Mouse (Mus musculus) midbrain, embryonic 13.5 days (tissue): ENCODE results near the gene Fzr1. TPM values are rescaled to one million over a fixed set of nuclear protein-coding genes. Genes with fewer than 3 reads are reported as not detected.

ENCODE experiments used
- ATAC-seq: fragments of 200-750 bp; cut with Nextera tagmentation; 2 replicates; pipeline ENCODE4 v1.8.0; 2017; ENCODE audit warnings: mild to moderate bottlenecking, moderate TSS enrichment, moderate library complexity
- H3K27ac ChIP-seq: fragments of 300-500 bp; sonication (generic); 2 replicates; pipeline ENCODE4 v1.5.1; 2015; ENCODE audit warnings: inconsistent platforms, mild to moderate bottlenecking, moderate library complexity
- H3K27me3 ChIP-seq: fragments of 300-500 bp; sonication (generic); 2 replicates; pipeline ENCODE4 v1.6.1; 2015; ENCODE audit warnings: mild to moderate bottlenecking, inconsistent platforms
- H3K36me3 ChIP-seq: fragments of 300-500 bp; sonication (generic); 2 replicates; pipeline ENCODE4 v1.6.1; 2015; ENCODE audit warnings: mild to moderate bottlenecking, inconsistent platforms
- H3K4me1 ChIP-seq: fragments of 300-500 bp; sonication (generic); replicated peaks from 2 replicates; pipeline ENCODE4 v1.6.1; 2015; ENCODE audit warnings: inconsistent platforms
- H3K4me2 ChIP-seq: fragments of 300-500 bp; sonication (generic); replicated peaks from 2 replicates; pipeline ENCODE4 v1.6.1; 2015; ENCODE audit warnings: moderate library complexity, mild to moderate bottlenecking, inconsistent platforms
- H3K4me3 ChIP-seq: fragments of 300-500 bp; sonication (generic); replicated peaks from 2 replicates; pipeline ENCODE4 v1.5.1; 2015; ENCODE audit warnings: mild to moderate bottlenecking, inconsistent platforms
- H3K9ac ChIP-seq: fragments of 300-500 bp; sonication (generic); replicated peaks from 2 replicates; pipeline ENCODE4 v1.6.1; 2015; ENCODE audit warnings: mild to moderate bottlenecking, inconsistent platforms
- H3K9me3 ChIP-seq: fragments of 300-500 bp; sonication (generic); 2 replicates; pipeline ENCODE4 v1.6.1; 2016; ENCODE audit warnings: mild to moderate bottlenecking, inconsistent platforms
- WGBS: fragments of 180-500 bp; shearing (Covaris S2); methylation state at CpG from one replicate; pipeline ENCODE4 v1.1.7; 2015; 5-methylcytosine and 5-hydroxymethylcytosine counted together
- polyA plus RNA-seq: library from polyadenylated mRNA; unstranded; fragments of >200 nt; fragmentation: Nextera tagmentation; extraction: Ambion mirVana; gene quantifications from 2 replicates; pipeline ENCODE4 v1.2.1, GENCODE M21; 2015

Fzr1 gene
- 127 and 133 TPM in 2 replicates for polyA plus RNA-seq

- peak; percentile 71 for ATAC-seq
- H3K9me3 ChIP-seq, result no peaks in the 10 kb centered on the region
- peaks cover 27% of the 10 kb centered on the region for H3K36me3 ChIP-seq
- H3K4me2 ChIP-seq, result peak within 1 kb of the TSS; percentile 84
- peak within 1 kb of the TSS; percentile 93 for H3K9ac ChIP-seq
- H3K27me3 ChIP-seq, result no peaks in the 10 kb centered on the region
- H3K27ac ChIP-seq, result peak within 1 kb of the TSS; percentile 84
- H3K4me3 ChIP-seq, result peak within 1 kb of the TSS; percentile 79
- 1% methylated on average over 59 of the region's 59 CpGs for WGBS
- peaks cover 37% of the 10 kb centered on the region for H3K4me1 ChIP-seq
Measured at GRCm38 (mm10) chr10:81377793-81378552, at the start of gene Fzr1. Fzr1 (minus strand) TSS chr10:81378516.

DNA sequence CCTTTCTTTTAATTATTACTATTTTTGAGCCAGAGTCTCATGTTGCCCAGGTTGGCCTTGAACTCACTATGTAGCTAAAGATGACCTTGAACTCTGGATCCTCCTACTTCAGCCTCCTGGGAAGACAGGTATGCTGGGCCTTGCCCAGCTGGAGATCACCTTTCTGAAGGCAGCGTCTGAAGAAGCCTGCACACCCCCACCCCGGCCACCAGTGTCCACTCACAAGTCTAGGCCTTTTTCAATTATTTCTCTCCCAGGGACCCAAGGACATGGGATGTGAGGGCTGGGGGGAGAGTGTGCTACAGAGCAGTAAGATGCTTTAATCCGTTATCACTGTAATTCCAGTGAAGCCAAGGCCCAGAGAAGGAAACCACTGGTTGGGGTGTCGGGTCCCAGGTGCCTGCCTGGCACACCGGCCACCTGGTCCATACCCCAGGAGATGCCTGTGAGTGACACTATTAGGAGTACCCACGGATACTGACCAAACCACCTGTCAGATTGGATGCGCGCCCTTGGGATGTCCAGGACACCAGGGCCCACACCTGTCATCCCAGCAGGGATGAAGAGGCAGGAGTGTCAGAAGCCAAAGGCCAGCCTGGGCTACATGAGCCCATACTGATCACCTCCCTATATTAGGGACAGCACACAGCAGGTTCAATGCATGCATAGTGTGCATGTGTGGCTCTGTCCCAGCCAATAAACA is 49.6 kb upstream of the Fzr1 start:
- peaks cover 59% of the 10 kb centered on the region for H3K4me1 ChIP-seq
- H3K9ac ChIP-seq, result no peak overlapping the region
- peaks cover 59% of the 10 kb centered on the region for H3K27me3 ChIP-seq
- no peak for ATAC-seq
- no peaks in the 10 kb centered on the region for H3K9me3 ChIP-seq
- H3K36me3 ChIP-seq, result no peaks in the 10 kb centered on the region
- no peak overlapping the region for H3K4me2 ChIP-seq
- H3K4me3 ChIP-seq, result no peak overlapping the region
- 76% methylated on average over 8 of the region's 8 CpGs for WGBS
- H3K27ac ChIP-seq, result no peak overlapping the region

DNA sequence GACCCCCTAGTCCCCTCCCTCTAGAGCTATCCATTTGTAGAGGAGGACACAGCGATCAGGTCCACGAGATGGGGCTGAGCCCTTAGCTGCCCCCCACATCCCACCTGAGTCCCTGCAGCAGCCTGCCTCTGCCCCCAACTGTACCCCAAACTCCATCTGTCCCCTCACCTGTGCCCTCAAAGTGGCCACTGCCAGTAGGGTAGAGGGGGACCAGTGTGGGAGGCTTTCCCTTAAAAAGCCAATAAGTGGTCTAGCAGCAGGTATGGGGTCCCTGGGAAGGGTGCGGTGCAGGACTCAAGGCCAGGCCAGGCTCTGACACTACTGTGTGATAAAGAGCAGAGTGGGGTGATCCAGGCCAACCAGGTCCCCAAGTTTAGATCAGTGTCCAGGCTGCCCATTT is 49.0 kb upstream of the Fzr1 start:
- peak overlapping the region; percentile 36 for H3K4me3 ChIP-seq
- no peak for ATAC-seq
- WGBS, result 34% methylated on average over 3 of the region's 3 CpGs
- H3K9ac ChIP-seq, result peak overlapping the region; percentile 51; the same call in 1 of the 2 replicates
- H3K9me3 ChIP-seq, result no peaks in the 10 kb centered on the region
- peaks cover 55% of the 10 kb centered on the region for H3K4me1 ChIP-seq
- no peaks in the 10 kb centered on the region for H3K36me3 ChIP-seq
- H3K27me3 ChIP-seq, result peaks cover 64% of the 10 kb centered on the region
- no peak overlapping the region for H3K27ac ChIP-seq
- peak overlapping the region; percentile 60 for H3K4me2 ChIP-seq

GRCm38 (mm10) chr10:81426897-81427296 is 48.6 kb upstream of the Fzr1 start:
- peak overlapping the region; percentile 60 for H3K4me2 ChIP-seq
- H3K27ac ChIP-seq, result no peak overlapping the region
- peak overlapping the region; percentile 36 for H3K4me3 ChIP-seq
- 1% methylated on average over 18 of the region's 38 CpGs for WGBS
- peak overlapping the region; percentile 51 for H3K9ac ChIP-seq
- H3K36me3 ChIP-seq, result no peaks in the 10 kb centered on the region
- H3K27me3 ChIP-seq, result peaks cover 66% of the 10 kb centered on the region
- peaks cover 55% of the 10 kb centered on the region for H3K4me1 ChIP-seq
- ATAC-seq, result no peak
- no peaks in the 10 kb centered on the region for H3K9me3 ChIP-seq

DNA sequence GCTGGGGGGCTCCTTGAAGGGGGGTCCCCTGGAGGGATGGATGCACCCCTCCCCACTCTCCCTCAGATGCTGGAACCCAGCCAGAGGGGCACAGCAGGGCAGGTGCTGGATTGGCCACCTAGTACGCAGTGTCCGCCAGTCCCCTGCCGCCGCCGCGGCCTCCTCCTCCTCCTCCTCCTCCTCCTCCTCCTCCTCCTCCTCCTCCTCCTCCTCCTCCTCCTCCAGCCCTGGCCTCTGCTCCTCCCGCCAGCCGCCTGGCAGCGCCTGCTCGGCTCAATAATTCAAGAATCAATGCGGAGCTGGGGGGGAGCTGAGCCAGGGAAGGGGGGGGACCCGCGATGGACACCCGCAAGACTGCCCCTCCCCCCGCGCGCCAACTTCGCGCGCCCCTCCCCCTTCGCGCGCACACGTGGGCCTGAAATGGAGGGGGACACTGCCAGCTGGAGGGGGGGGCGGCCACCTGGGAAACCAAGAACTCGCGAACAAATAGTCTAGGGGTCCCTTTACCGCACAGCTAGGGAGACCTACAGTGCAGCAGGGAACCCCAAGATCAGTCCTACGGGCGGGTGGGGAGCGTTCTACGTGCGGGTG is 47.9 kb upstream of the Fzr1 start:
- H3K27ac ChIP-seq, result no peak overlapping the region
- 0% methylated on average over 13 of the region's 33 CpGs for WGBS

DNA sequence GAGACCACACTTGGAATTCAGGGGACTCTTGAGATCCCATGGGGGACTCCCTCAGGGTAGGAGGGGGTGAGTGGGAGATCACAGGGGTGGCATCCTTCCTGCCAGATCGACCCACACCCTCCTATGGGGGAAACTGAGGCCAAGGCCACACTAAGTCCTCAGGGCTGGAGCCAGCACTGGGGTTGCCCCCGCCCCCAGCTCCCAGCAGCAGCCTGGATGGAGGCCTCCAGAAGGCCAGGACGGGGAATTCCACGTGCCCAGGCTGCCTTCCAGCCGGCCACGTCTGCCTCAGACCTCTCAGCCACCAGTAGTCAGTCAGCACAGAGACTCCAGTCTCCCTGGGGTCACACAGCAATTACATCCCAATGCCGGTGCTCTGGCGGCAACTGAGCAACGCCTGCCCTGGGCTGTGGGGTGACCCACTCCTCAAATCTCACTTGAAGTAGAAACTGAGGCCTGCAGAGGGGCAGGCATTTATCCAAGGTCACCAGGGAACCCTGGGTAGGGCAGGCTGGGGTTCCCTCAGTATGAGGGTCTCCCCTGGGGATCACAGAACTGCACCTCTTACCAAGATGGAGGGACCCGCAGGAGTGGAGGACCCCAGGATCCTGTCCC is 47.0 kb upstream of the Fzr1 start:
- H3K9ac ChIP-seq, result 0 out of 2 replicates have a peak overlapping the region, but pooled peaks have one; percentile 23
- peaks cover 2% of the 10 kb centered on the region; the same call in 1 of the 2 replicates for H3K36me3 ChIP-seq
- no peak for ATAC-seq
- peak overlapping the region; percentile 60 for H3K4me2 ChIP-seq
- no peaks in the 10 kb centered on the region for H3K9me3 ChIP-seq
- H3K4me3 ChIP-seq, result peak overlapping the region; percentile 36; the same call in 1 of the 2 replicates
- no peak overlapping the region for H3K27ac ChIP-seq
- H3K27me3 ChIP-seq, result peaks cover 66% of the 10 kb centered on the region
- 26% methylated on average over 10 of the region's 10 CpGs for WGBS
- peaks cover 47% of the 10 kb centered on the region for H3K4me1 ChIP-seq

More for the DNA sequence above, 47.9 kb upstream of the Fzr1 start:
- Histone ChIP-seq H3K27me3 (peaks cover 66% of the 10 kb centered on the region), H3K4me1 (peaks cover 51% of the 10 kb centered on the region), H3K36me3 (no peaks in the 10 kb centered on the region), H3K4me3 (peak overlapping the region; percentile 36), H3K9me3 (no peaks in the 10 kb centered on the region), H3K4me2 (peak overlapping the region; percentile 60), H3K9ac (peak overlapping the region; percentile 51)
- no peak for ATAC-seq

- no peak for ATAC-seq
- 0 out of 2 replicates have a peak overlapping the region, but pooled peaks have one; percentile 23 for H3K9ac ChIP-seq
- H3K4me2 ChIP-seq, result peak overlapping the region; percentile 60
- H3K27me3 ChIP-seq, result peaks cover 66% of the 10 kb centered on the region
- H3K27ac ChIP-seq, result no peak overlapping the region
- no peaks in the 10 kb centered on the region for H3K9me3 ChIP-seq
- H3K36me3 ChIP-seq, result peaks cover 11% of the 10 kb centered on the region
- H3K4me1 ChIP-seq, result peaks cover 41% of the 10 kb centered on the region
- WGBS, result 5% methylated on average over 24 of the region's 25 CpGs
- H3K4me3 ChIP-seq, result no peak overlapping the region
Measured at GRCm38 (mm10) chr10:81424246-81425051, 46.1 kb upstream of the Fzr1 start.

GRCm38 (mm10) chr10:81423476-81424245 is 45.3 kb upstream of the Fzr1 start:
- Histone ChIP-seq H3K4me1 (peaks cover 40% of the 10 kb centered on the region), H3K36me3 (peaks cover 12% of the 10 kb centered on the region), H3K4me2 (0 out of 2 replicates have a peak overlapping the region, but pooled peaks have one; percentile 23), H3K27ac (no peak overlapping the region), H3K27me3 (peaks cover 60% of the 10 kb centered on the region), H3K9me3 (no peaks in the 10 kb centered on the region), H3K4me3 (no peak overlapping the region), H3K9ac (0 out of 2 replicates have a peak overlapping the region, but pooled peaks have one; percentile 14)
- ATAC-seq, result no peak
- WGBS, result 68% methylated on average over 4 of the region's 4 CpGs

DNA sequence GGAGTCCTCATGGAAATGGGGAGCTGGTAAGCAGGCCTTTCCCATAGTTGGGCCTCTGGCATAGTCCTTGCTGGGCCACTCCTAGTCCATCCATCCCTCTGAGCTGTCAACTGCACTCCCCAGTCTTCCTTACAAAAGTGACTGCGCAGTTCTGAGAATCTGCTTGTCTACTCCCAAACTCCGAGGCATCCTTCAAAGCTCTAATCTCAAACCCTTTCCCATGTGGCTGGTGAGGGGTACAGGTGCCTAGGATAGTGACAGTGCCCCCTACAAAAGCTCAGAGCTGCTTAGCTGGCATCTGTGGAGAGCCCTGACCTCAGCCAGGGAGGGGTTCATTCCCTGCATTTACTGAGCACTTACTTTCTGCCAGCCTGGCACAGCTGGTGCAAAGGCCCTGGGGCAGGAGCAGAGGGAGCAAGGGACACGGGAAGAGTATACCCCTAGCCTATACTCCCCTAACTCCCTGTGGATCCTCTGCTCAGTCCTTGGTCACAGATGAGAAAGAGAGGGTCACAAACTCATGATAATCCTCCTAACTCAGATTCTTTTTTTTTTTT is 44.4 kb upstream of the Fzr1 start:
- H3K36me3 ChIP-seq, result peaks cover 12% of the 10 kb centered on the region
- H3K9me3 ChIP-seq, result no peaks in the 10 kb centered on the region
- no peak overlapping the region for H3K4me3 ChIP-seq
- WGBS, result 87% methylated on average over 3 of the region's 3 CpGs
- H3K27ac ChIP-seq, result no peak overlapping the region
- peaks cover 49% of the 10 kb centered on the region for H3K4me1 ChIP-seq
- no peak for ATAC-seq
- H3K4me2 ChIP-seq, result no peak overlapping the region
- no peak overlapping the region for H3K9ac ChIP-seq
- H3K27me3 ChIP-seq, result peaks cover 52% of the 10 kb centered on the region

- Histone ChIP-seq H3K9me3 (no peaks in the 10 kb centered on the region), H3K4me1 (peaks cover 51% of the 10 kb centered on the region), H3K4me2 (no peak overlapping the region), H3K9ac (no peak overlapping the region), H3K27ac (no peak overlapping the region), H3K4me3 (no peak overlapping the region), H3K36me3 (peaks cover 12% of the 10 kb centered on the region), H3K27me3 (peaks cover 51% of the 10 kb centered on the region)
- WGBS, result 75% methylated on average over 6 of the region's 6 CpGs
- ATAC-seq, result no peak
Measured at GRCm38 (mm10) chr10:81422191-81422590, 43.9 kb upstream of the Fzr1 start.
